Mouse (Mus musculus) erythroblast, embryonic 14.5 days (primary cell): ENCODE data around the gene Ltc4s.

Experiments
- GATA1 ChIP-seq: IDR thresholded peaks from 2 replicates; pipeline ENCODE4 v1.6.1; 2012; ENCODE audit warnings: low read length, inconsistent platforms, mixed read lengths
- TAL1 ChIP-seq: IDR thresholded peaks from 3 replicates; pipeline ENCODE4 v1.6.1; 2012; ENCODE audit warnings: low read length, inconsistent platforms, mixed read lengths

GRCm38 (mm10) chr11:50258310-50258709 lies 19.9 kb upstream of the Ltc4s start:
- TF ChIP-seq GATA1 (no peak), TAL1 (no peak)
